Mouse (Mus musculus) limb, embryonic 13.5 days (tissue): ENCODE data around the gene Tm6sf1. TPM values are rescaled to one million over a fixed set of nuclear protein-coding genes. Genes with fewer than 3 reads are reported as not detected.

ENCODE experiments used
- ATAC-seq: fragments of 200-750 bp; cut with Nextera tagmentation; 2 replicates; pipeline ENCODE4 v1.8.0; 2017; ENCODE audit warnings: low read depth, moderate number of reproducible peaks, moderate TSS enrichment; ENCODE audit not compliant: low FRiP score
- H3K27ac ChIP-seq: fragments of 300-500 bp; sonication (generic); 2 replicates; pipeline ENCODE4 v1.5.1; 2015; ENCODE audit warnings: inconsistent platforms, mild to moderate bottlenecking, moderate library complexity
- H3K27me3 ChIP-seq: fragments of 300-500 bp; sonication (generic); 2 replicates; pipeline ENCODE4 v1.6.1; 2015; ENCODE audit warnings: mild to moderate bottlenecking, inconsistent platforms
- H3K36me3 ChIP-seq: fragments of 300-500 bp; sonication (generic); 2 replicates; pipeline ENCODE4 v1.6.1; 2015; ENCODE audit warnings: inconsistent platforms, mild to moderate bottlenecking, moderate library complexity
- H3K4me1 ChIP-seq: fragments of 300-500 bp; sonication (generic); 2 replicates; pipeline ENCODE4 v1.6.1; 2015; ENCODE audit warnings: inconsistent platforms
- H3K4me2 ChIP-seq: fragments of 300-500 bp; sonication (generic); replicated peaks from 2 replicates; pipeline ENCODE4 v1.6.1; 2015; ENCODE audit warnings: inconsistent platforms, mild to moderate bottlenecking, moderate library complexity
- H3K4me3 ChIP-seq: fragments of 300-500 bp; sonication (generic); 2 replicates; pipeline ENCODE4 v1.5.1; 2015; ENCODE audit warnings: moderate library complexity, mild to moderate bottlenecking, inconsistent platforms
- H3K9ac ChIP-seq: fragments of 300-500 bp; sonication (generic); 2 replicates; pipeline ENCODE4 v1.6.1; 2015; ENCODE audit warnings: mild to moderate bottlenecking, inconsistent platforms
- H3K9me3 ChIP-seq: fragments of 300-500 bp; sonication (generic); 2 replicates; pipeline ENCODE4 v1.6.1; 2016; ENCODE audit warnings: inconsistent platforms
- WGBS: fragments of 180-500 bp; shearing (Covaris S2); methylation state at CpG from one replicate; pipeline ENCODE4 v1.1.7; 2015; 5-methylcytosine and 5-hydroxymethylcytosine counted together
- polyA plus RNA-seq: library from polyadenylated mRNA; unstranded; fragments of >200 nt; fragmentation: Nextera tagmentation; extraction: Ambion mirVana; gene quantifications from 2 replicates; pipeline ENCODE4 v1.2.1, GENCODE M21; 2015

Tm6sf1 gene
- polyA plus RNA-seq, 1 experiment from 2014 or later = 19.5 TPM

GRCm38 (mm10) chr7:81854568-81855307 lies 4.1 kb upstream of the Tm6sf1 start:
- no peak overlapping the region for H3K4me2 ChIP-seq
- ATAC-seq = peak; percentile 42; the same call in 1 of the 2 replicates

DNA sequence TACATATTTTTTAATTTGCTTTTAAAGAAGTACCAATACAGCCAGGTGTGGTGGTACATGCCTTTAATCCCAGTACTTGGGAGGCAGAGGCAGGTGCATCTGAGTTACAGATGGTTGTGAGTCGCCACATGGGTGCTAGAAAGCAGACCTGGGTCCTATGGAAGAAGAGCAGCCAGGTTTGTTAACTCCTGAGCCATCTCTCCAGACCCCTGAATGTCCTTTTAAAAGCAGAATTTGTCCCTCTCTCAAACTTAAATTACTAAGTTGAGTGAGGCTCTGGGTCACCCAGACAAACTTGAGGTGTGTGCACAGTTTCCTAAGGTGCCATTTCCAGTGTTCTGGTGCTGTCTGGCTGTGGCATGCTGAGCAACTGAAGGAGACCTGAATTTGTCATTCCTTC lies 3.1 kb upstream of the Tm6sf1 start, which contains the start of gene Gm10160:
Gm10160 (minus strand) TSS at position 101 of the 400 bp plus-strand sequence.
- Histone ChIP-seq H3K9me3 (no peaks in the 10 kb centered on the region), H3K4me2 (no peak within 1 kb of the TSS), H3K4me3 (no peak within 1 kb of the TSS), H3K27me3 (peaks cover 44% of the 10 kb centered on the region), H3K27ac (no peak within 1 kb of the TSS), H3K36me3 (no peaks in the 10 kb centered on the region), H3K4me1 (peaks cover 18% of the 10 kb centered on the region; the same call in 1 of the 2 replicates), H3K9ac (no peak within 1 kb of the TSS)
- WGBS = 79% methylated on average over 1 of the region's 1 CpGs
- ATAC-seq = no peak

More at GRCm38 (mm10) chr7:81854568-81855307, 4.1 kb upstream of the Tm6sf1 start:
- Histone ChIP-seq H3K27ac (no peak overlapping the region), H3K27me3 (peaks cover 34% of the 10 kb centered on the region), H3K36me3 (no peaks in the 10 kb centered on the region), H3K9me3 (no peaks in the 10 kb centered on the region), H3K4me1 (peaks cover 9% of the 10 kb centered on the region; the same call in 1 of the 2 replicates), H3K4me3 (no peak overlapping the region), H3K9ac (no peak overlapping the region)
- WGBS = 71% methylated on average over 8 of the region's 8 CpGs

- 61% methylated on average over 4 of the region's 4 CpGs for WGBS
- peaks cover 20% of the 10 kb centered on the region; the same call in 1 of the 2 replicates for H3K4me1 ChIP-seq
- no peaks in the 10 kb centered on the region for H3K9me3 ChIP-seq
- H3K9ac ChIP-seq = no peak overlapping the region
- H3K27me3 ChIP-seq = peaks cover 49% of the 10 kb centered on the region
- no peak overlapping the region for H3K27ac ChIP-seq
- no peak for ATAC-seq
- H3K36me3 ChIP-seq = no peaks in the 10 kb centered on the region
- no peak overlapping the region for H3K4me3 ChIP-seq
- no peak overlapping the region for H3K4me2 ChIP-seq
Measured at GRCm38 (mm10) chr7:81856221-81856620, 2.6 kb upstream of the Tm6sf1 start.

DNA sequence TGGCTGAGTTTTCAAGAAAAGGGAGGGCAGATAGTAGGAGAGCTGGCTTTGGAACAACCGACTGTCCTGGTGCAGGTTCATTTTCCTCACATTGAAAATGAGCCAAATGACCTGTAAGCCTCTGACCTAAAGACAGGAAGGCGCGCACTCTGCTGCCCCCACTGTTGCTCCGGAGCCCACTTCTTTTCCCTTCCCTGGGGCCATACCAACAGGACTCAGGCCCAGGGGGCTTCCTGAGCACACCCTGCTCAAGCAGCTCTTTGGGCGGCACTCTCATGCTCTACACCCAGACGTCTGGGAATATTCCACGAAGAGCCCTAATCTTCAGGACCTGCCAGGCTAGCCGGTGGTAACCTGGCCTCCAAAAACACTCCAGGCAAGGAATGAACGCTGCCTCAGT lies 565 bp upstream of the Tm6sf1 start:
- WGBS = 6% methylated on average over 9 of the region's 9 CpGs
- peaks cover 57% of the 10 kb centered on the region for H3K27me3 ChIP-seq
- H3K9me3 ChIP-seq = no peaks in the 10 kb centered on the region
- no peak for ATAC-seq
- peak overlapping the region; percentile 69 for H3K4me3 ChIP-seq
- H3K4me2 ChIP-seq = peak overlapping the region; percentile 99
- H3K4me1 ChIP-seq = peaks cover 22% of the 10 kb centered on the region; the same call in 1 of the 2 replicates
- no peaks in the 10 kb centered on the region for H3K36me3 ChIP-seq
- H3K27ac ChIP-seq = no peak overlapping the region
- H3K9ac ChIP-seq = no peak overlapping the region

- 48% methylated on average over 11 of the region's 11 CpGs for WGBS
- Histone ChIP-seq H3K36me3 (no peaks in the 10 kb centered on the region), H3K4me1 (peaks cover 22% of the 10 kb centered on the region; the same call in 1 of the 2 replicates), H3K27ac (no peak overlapping the region), H3K9me3 (no peaks in the 10 kb centered on the region), H3K4me3 (peak overlapping the region; percentile 69), H3K9ac (peak overlapping the region; percentile 79; the same call in 1 of the 2 replicates), H3K27me3 (peaks cover 57% of the 10 kb centered on the region), H3K4me2 (peak overlapping the region; percentile 99)
- ATAC-seq = no peak
Measured at GRCm38 (mm10) chr7:81860071-81860470, 1.3 kb downstream of the Tm6sf1 start.

DNA sequence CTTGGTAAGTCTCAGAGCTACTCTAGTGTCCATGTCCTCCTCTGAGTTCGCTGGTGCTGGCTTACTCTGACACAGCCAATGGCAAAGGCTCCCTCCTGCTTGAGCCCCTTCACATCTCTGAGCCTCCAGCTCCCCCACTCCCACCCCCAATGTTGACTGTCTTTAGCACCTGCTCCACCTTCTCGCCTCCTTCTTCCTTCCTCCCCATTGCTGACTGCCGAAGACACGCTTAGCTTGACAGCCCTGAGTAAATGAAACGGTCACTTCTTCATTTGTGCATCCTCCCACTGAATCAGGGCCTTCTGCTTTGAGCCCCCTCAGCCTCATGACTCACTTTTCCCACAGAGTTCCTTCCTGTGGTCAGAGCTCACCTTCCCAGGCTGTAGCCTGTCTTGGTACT lies 2.2 kb downstream of the Tm6sf1 start:
- Histone ChIP-seq H3K4me1 (peaks cover 22% of the 10 kb centered on the region; the same call in 1 of the 2 replicates), H3K4me2 (peak overlapping the region; percentile 99), H3K9ac (no peak overlapping the region), H3K27me3 (peaks cover 57% of the 10 kb centered on the region), H3K27ac (no peak overlapping the region), H3K36me3 (no peaks in the 10 kb centered on the region), H3K4me3 (no peak overlapping the region), H3K9me3 (no peaks in the 10 kb centered on the region)
- no peak for ATAC-seq
- 76% methylated on average over 5 of the region's 5 CpGs for WGBS

DNA sequence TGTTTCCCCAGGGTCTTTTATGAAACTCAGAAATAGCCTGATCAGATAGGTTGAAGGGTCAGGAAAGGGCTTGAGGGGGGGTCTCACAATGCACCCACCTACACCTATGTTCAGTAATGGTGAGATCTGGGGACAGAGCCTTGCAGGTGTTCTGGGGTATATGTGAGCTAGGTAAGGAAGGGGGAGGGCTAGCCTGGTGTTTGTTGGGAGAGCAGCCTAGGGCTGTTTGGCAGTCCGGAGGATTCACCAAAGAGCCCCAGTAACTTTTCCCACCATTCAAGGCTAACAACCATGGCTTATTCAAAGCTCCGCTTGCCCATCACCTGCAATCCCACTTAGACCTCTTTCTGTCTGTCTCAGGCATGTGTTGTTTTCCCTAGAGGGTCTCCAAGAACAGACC lies 2.7 kb downstream of the Tm6sf1 start:
- WGBS = 83% methylated on average over 2 of the region's 2 CpGs
- Histone ChIP-seq H3K4me2 (peak overlapping the region; percentile 99), H3K27ac (no peak overlapping the region), H3K36me3 (no peaks in the 10 kb centered on the region), H3K9ac (no peak overlapping the region), H3K9me3 (no peaks in the 10 kb centered on the region), H3K27me3 (peaks cover 55% of the 10 kb centered on the region), H3K4me3 (no peak overlapping the region), H3K4me1 (peaks cover 22% of the 10 kb centered on the region; the same call in 1 of the 2 replicates)
- ATAC-seq = no peak

DNA sequence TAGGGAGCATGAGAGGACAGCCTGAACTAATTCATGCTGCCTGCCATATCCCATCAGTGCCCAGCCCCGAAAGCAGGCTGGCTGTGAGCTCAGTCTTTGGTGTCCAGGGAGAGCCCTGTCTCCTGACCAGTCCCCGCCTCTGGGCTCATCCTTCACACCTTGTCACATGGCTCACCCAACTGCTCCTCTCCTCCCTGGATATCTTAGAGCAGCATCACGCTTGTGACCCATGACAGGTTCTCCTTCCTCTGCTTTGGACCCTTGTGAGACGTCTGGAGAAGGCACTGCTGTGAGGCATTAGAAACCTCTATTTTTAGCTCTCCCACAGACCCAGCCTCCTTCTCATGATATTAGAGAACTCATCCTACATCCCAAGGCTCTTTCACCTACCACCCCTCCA lies 3.1 kb downstream of the Tm6sf1 start:
- ATAC-seq = no peak
- 59% methylated on average over 4 of the region's 4 CpGs for WGBS

DNA sequence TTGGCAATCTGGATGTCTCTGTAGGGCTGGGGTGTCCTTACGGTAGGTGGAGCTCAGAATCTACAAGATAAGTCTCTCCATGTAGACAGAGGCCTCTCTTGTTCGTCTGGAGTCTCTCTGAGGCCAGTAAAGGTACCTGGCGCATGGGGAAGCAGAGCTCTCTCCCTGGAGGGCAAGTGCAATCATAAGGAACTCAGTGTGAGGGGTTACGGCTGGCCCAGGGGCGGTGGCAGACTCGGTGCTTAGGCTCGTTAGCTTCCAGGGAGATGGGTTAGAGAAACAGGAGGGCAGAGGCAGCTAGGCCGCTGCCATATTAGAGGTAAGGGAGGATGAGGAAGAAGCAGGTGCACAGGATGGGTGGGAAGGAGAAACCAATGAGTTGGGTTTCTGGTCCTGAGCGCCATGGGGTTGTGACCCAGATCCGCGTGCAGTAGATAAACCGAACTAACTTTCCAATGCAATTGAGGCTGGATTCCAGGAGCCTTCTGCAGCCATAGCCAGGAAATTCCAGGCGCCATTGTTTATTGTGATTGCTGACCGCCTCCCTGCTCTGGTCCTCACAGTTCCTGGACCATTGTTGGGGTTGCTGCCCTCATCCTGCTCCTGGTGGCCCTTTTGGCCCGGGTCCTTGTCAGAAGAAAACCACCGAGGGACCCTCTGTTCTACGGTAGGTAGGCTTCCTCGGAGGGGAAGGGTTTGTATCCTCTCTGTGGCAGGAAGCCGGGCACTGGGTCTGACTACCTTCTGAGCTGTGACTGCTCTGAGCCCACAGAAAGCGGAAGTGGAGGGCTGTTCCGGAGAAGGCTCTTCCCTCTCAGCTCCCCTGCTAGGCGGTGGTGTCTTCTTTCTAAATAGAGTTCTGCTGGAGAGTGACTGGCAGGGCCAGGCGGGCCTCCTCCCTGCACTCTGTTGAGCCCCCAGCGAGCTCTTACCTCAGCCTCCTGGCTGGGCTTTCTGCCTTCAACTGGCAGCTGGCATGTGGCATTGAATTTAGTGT lies 4.1 kb downstream of the Tm6sf1 start:
- ATAC-seq = no peak
- Histone ChIP-seq H3K4me1 (peaks cover 22% of the 10 kb centered on the region; the same call in 1 of the 2 replicates), H3K4me2 (no peak overlapping the region), H3K27ac (no peak overlapping the region), H3K36me3 (no peaks in the 10 kb centered on the region), H3K9me3 (no peaks in the 10 kb centered on the region), H3K27me3 (peaks cover 42% of the 10 kb centered on the region), H3K9ac (no peak overlapping the region), H3K4me3 (no peak overlapping the region)
- 69% methylated on average over 24 of the region's 24 CpGs for WGBS

More for the DNA sequence above, 3.1 kb downstream of the Tm6sf1 start:
- Histone ChIP-seq H3K4me3 (no peak overlapping the region), H3K27ac (no peak overlapping the region), H3K4me2 (no peak overlapping the region), H3K4me1 (peaks cover 22% of the 10 kb centered on the region; the same call in 1 of the 2 replicates), H3K27me3 (peaks cover 51% of the 10 kb centered on the region), H3K9ac (no peak overlapping the region), H3K36me3 (no peaks in the 10 kb centered on the region), H3K9me3 (no peaks in the 10 kb centered on the region)

GRCm38 (mm10) chr7:81864552-81864951 lies 5.8 kb downstream of the Tm6sf1 start:
- H3K27ac ChIP-seq = no peak overlapping the region
- no peaks in the 10 kb centered on the region for H3K36me3 ChIP-seq
- H3K4me3 ChIP-seq = no peak overlapping the region
- peaks cover 15% of the 10 kb centered on the region; the same call in 1 of the 2 replicates for H3K4me1 ChIP-seq
- H3K9ac ChIP-seq = no peak overlapping the region
- H3K9me3 ChIP-seq = no peaks in the 10 kb centered on the region
- H3K4me2 ChIP-seq = no peak overlapping the region
- ATAC-seq = no peak
- 89% methylated on average over 6 of the region's 6 CpGs for WGBS
- H3K27me3 ChIP-seq = peaks cover 25% of the 10 kb centered on the region

- H3K9me3 ChIP-seq = no peaks in the 10 kb centered on the region
- peaks cover 11% of the 10 kb centered on the region; the same call in 1 of the 2 replicates for H3K27me3 ChIP-seq
- ATAC-seq = no peak
- 0 out of 2 replicates have a peak, but pooled peaks cover 4% of the 10 kb centered on the region for H3K4me1 ChIP-seq
- H3K27ac ChIP-seq = no peak overlapping the region
- H3K9ac ChIP-seq = no peak overlapping the region
- H3K4me3 ChIP-seq = no peak overlapping the region
- no peak overlapping the region for H3K4me2 ChIP-seq
- 92% methylated on average over 6 of the region's 6 CpGs for WGBS
- H3K36me3 ChIP-seq = no peaks in the 10 kb centered on the region
Measured at GRCm38 (mm10) chr7:81865937-81866336, 7.1 kb downstream of the Tm6sf1 start.
